Mouse (Mus musculus): ENCODE measurements around the gene Igfn1.
A peak's percentile ranks its signal among the peaks of the same experiment; 100 is the strongest.

Igfn1 gene

GRCm38 (mm10) chr1:136006292-136006748 lies at the start of gene Igfn1:
Gene Igfn1 (minus strand): TSS chr1:136006342.
- no peak for DNase-seq (ENCODE audit: low spot score)

GRCm38 (mm10) chr1:136055771-136056170 lies 49.6 kb upstream of the Igfn1 start:
- DNase-seq (ENCODE audit: low spot score), result peak; percentile 68

- no peak for DNase-seq (ENCODE audit: low spot score)
Observed at GRCm38 (mm10) chr1:136052547-136052946, 46.4 kb upstream of the Igfn1 start, which contains the start of gene Cacna1s. Gene Cacna1s (plus strand): TSS chr1:136052750.

- DNase-seq (ENCODE audit: low spot score), result peak; percentile 73
Observed at GRCm38 (mm10) chr1:136051465-136051864, 45.3 kb upstream of the Igfn1 start.

GRCm38 (mm10) chr1:136051013-136051315 lies 44.8 kb upstream of the Igfn1 start:
- no peak for DNase-seq (ENCODE audit: low spot score)

GRCm38 (mm10) chr1:136050312-136051012 lies 44.3 kb upstream of the Igfn1 start, which contains the start of gene Ascl5:
Gene Ascl5 (plus strand): TSS chr1:136050804.
- no peak for DNase-seq (ENCODE audit: low spot score)

- DNase-seq (ENCODE audit: low spot score), result no peak
Observed at GRCm38 (mm10) chr1:136047894-136048293, 41.8 kb upstream of the Igfn1 start.

GRCm38 (mm10) chr1:136047432-136047831 lies 41.3 kb upstream of the Igfn1 start:
- DNase-seq (ENCODE audit: low spot score), result no peak

- no peak for DNase-seq (ENCODE audit: low spot score)
Observed at GRCm38 (mm10) chr1:136045774-136046173, 39.6 kb upstream of the Igfn1 start.

- no peak for DNase-seq (ENCODE audit: low spot score)
Observed at GRCm38 (mm10) chr1:136040874-136041273, 34.7 kb upstream of the Igfn1 start.

- no peak for DNase-seq (ENCODE audit: low spot score)
Observed at GRCm38 (mm10) chr1:136040452-136040851, 34.3 kb upstream of the Igfn1 start.

GRCm38 (mm10) chr1:136038746-136039538 lies 32.8 kb upstream of the Igfn1 start:
- no peak for DNase-seq (ENCODE audit: low spot score)

GRCm38 (mm10) chr1:136032961-136033360 lies 26.8 kb upstream of the Igfn1 start:
- no peak for DNase-seq (ENCODE audit: low spot score)

GRCm38 (mm10) chr1:136031697-136032096 lies 25.6 kb upstream of the Igfn1 start:
- no peak for DNase-seq (ENCODE audit: low spot score)

GRCm38 (mm10) chr1:136030201-136030600 lies 24.1 kb upstream of the Igfn1 start:
- no peak for DNase-seq (ENCODE audit: low spot score)

GRCm38 (mm10) chr1:136018390-136019189 lies 12.4 kb upstream of the Igfn1 start:
- no peak for DNase-seq (ENCODE audit: low spot score)

- peak; percentile 94 for DNase-seq (ENCODE audit: low spot score)
Observed at GRCm38 (mm10) chr1:136017907-136018313, 11.8 kb upstream of the Igfn1 start.

GRCm38 (mm10) chr1:136017307-136017706 lies 11.2 kb upstream of the Igfn1 start:
- no peak for DNase-seq (ENCODE audit: low spot score)

- no peak for DNase-seq (ENCODE audit: low spot score)
Observed at GRCm38 (mm10) chr1:136014796-136015502, 8.8 kb upstream of the Igfn1 start.

- no peak for DNase-seq (ENCODE audit: low spot score)
Observed at GRCm38 (mm10) chr1:136013513-136013912, 7.4 kb upstream of the Igfn1 start.

- no peak for DNase-seq (ENCODE audit: low spot score)
Observed at GRCm38 (mm10) chr1:136010247-136010646, 4.1 kb upstream of the Igfn1 start.

- DNase-seq (ENCODE audit: low spot score), result no peak
Observed at GRCm38 (mm10) chr1:136008159-136008533, 2.0 kb upstream of the Igfn1 start.
